Mouse (Mus musculus) forebrain, embryonic 10.5 days (tissue): ENCODE data around the gene Vma21. TPM values are rescaled to one million over a fixed set of nuclear protein-coding genes. Genes with fewer than 3 reads are reported as not detected.

Experiments used
- polyA plus RNA-seq: library from polyadenylated mRNA; unstranded; fragments of >200 nt; fragmentation: Nextera tagmentation; extraction: Ambion mirVana; gene quantifications from 2 replicates; pipeline ENCODE4 v1.2.1, GENCODE M21; 2016

The Vma21 gene
- polyA plus RNA-seq, 1 experiment from 2014 or later, result 52.9 TPM

Other genes starting within 250 kb of the Vma21 start
- gene Gpr50, start 152.3 kb upstream of the Vma21 start, polyA plus RNA-seq, result 5.3 and 10.4 TPM in 2 replicates
- 0.26 TPM in 1 of 2 replicates, not detected in the other for gene Gm1141, start 105.1 kb downstream of the Vma21 start, polyA plus RNA-seq
- 7.1 and 7.6 TPM in 2 replicates for gene Prrg3, start 146.7 kb downstream of the Vma21 start, polyA plus RNA-seq
- not detected in 2 replicates for gene Fate1, start 157.1 kb downstream of the Vma21 start, polyA plus RNA-seq
- 0.07 and 0.10 TPM in 2 replicates for gene Cnga2, start 175.9 kb downstream of the Vma21 start, polyA plus RNA-seq